Mouse (Mus musculus): ENCODE data around the gene Zfand5. TPM values are rescaled to one million over a fixed set of nuclear protein-coding genes. Genes with fewer than 3 reads are reported as not detected.

The Zfand5 gene
- polyA plus RNA-seq, 2 experiments = 16.5 to 36.4 TPM

- H3K9me3 ChIP-seq (ENCODE audit: control insufficient read depth, low read length) = no peaks in the 10 kb centered on the region
- ATAC-seq (ENCODE audit: insufficient read depth) = no peak
- TF ChIP-seq CTCF (IDR thresholded peaks at IDR 0.05; ENCODE audit: low read depth) (no peak), EP300 (IDR thresholded peaks at IDR 0.05; ENCODE audit: low read depth) (no peak)
- DNase-seq (ENCODE audit: low read depth in 3 of 3, low spot score in 3 of 3) = peak in 2 of 3 experiments; percentile 11 to 16
- H3K4me2 ChIP-seq (ENCODE audit: low read depth) = peak overlapping the region; percentile 85
- peak overlapping the region; percentile 97 for H3K9ac ChIP-seq (replicated peaks)
- peak overlapping the region; percentile 90 to 91 for H3K4me3 ChIP-seq (ENCODE audit: insufficient read depth in 1 of 2, low read depth in 2 of 2, low read length in 2 of 2)
- peaks cover 11% of the 10 kb centered on the region for H3K36me3 ChIP-seq (replicated peaks; ENCODE audit: control insufficient read depth, insufficient read depth, low read depth)
- no peaks in the 10 kb centered on the region for H3K27me3 ChIP-seq (ENCODE audit: control insufficient read depth, insufficient read depth, low read length)
- H3K4me1 ChIP-seq (replicated peaks; ENCODE audit: control insufficient read depth in 2 of 2, insufficient read depth in 2 of 2, low read length in 1 of 2) = peaks cover 0 to 5% of the 10 kb centered on the region in 2 experiments; a peak in 2 of 4 replicates
- 2% methylated on average over 4 of the region's 4 CpGs for WGBS (ENCODE audit: insufficient replicate concordance)
- peak overlapping the region; percentile 45 for H3K27ac ChIP-seq
Observed at GRCm38 (mm10) chr19:21273440-21273839, 1.4 kb downstream of the Zfand5 start.

- 0% methylated on average over 2 of the region's 2 CpGs for WGBS (ENCODE audit: insufficient replicate concordance)
Observed at GRCm38 (mm10) chr19:21274181-21274591, 2.1 kb downstream of the Zfand5 start.

GRCm38 (mm10) chr19:21274714-21275113 is 2.6 kb downstream of the Zfand5 start:
- peaks cover 0 to 5% of the 10 kb centered on the region in 2 experiments; a peak in 2 of 4 replicates for H3K4me1 ChIP-seq (replicated peaks; ENCODE audit: control insufficient read depth in 2 of 2, insufficient read depth in 2 of 2, low read length in 1 of 2)
- peak overlapping the region; percentile 85 for H3K4me2 ChIP-seq (ENCODE audit: low read depth)
- H3K36me3 ChIP-seq (replicated peaks; ENCODE audit: control insufficient read depth, insufficient read depth, low read depth) = peaks cover 14% of the 10 kb centered on the region
- peak overlapping the region; percentile 90 to 91 for H3K4me3 ChIP-seq (ENCODE audit: insufficient read depth in 1 of 2, low read depth in 2 of 2, low read length in 2 of 2)
- H3K9ac ChIP-seq (replicated peaks) = peak overlapping the region; percentile 97
- TF ChIP-seq CTCF (IDR thresholded peaks at IDR 0.05; ENCODE audit: low read depth) (no peak), EP300 (IDR thresholded peaks at IDR 0.05; ENCODE audit: low read depth) (no peak)
- DNase-seq (ENCODE audit: low read depth in 3 of 3, low spot score in 3 of 3) (peak in 1 of 3 experiments; percentile 41), ATAC-seq (ENCODE audit: insufficient read depth) (no peak)
- 14% methylated on average over 3 of the region's 3 CpGs for WGBS (ENCODE audit: insufficient replicate concordance)
- H3K9me3 ChIP-seq (ENCODE audit: control insufficient read depth, low read length) = no peaks in the 10 kb centered on the region
- peak overlapping the region; percentile 45 for H3K27ac ChIP-seq
- no peaks in the 10 kb centered on the region for H3K27me3 ChIP-seq (ENCODE audit: control insufficient read depth, insufficient read depth, low read length)

More at GRCm38 (mm10) chr19:21274181-21274591, 2.1 kb downstream of the Zfand5 start:
- DNase-seq (ENCODE audit: low read depth in 3 of 3, low spot score in 3 of 3) = peak; percentile 49 to 71 (median 58)
- Histone ChIP-seq H3K4me3 (ENCODE audit: insufficient read depth in 1 of 2, low read depth in 2 of 2, low read length in 2 of 2) (peak overlapping the region; percentile 90 to 91), H3K4me1 (replicated peaks; ENCODE audit: control insufficient read depth in 2 of 2, insufficient read depth in 2 of 2, low read length in 1 of 2) (peaks cover 0 to 5% of the 10 kb centered on the region in 2 experiments; a peak in 2 of 4 replicates), H3K27ac (peak overlapping the region; percentile 45), H3K9me3 (ENCODE audit: control insufficient read depth, low read length) (no peaks in the 10 kb centered on the region), H3K4me2 (ENCODE audit: low read depth) (peak overlapping the region; percentile 85), H3K9ac (replicated peaks) (peak overlapping the region; percentile 97), H3K27me3 (ENCODE audit: control insufficient read depth, insufficient read depth, low read length) (no peaks in the 10 kb centered on the region), H3K36me3 (replicated peaks; ENCODE audit: control insufficient read depth, insufficient read depth, low read depth) (peaks cover 11% of the 10 kb centered on the region)
- ATAC-seq (ENCODE audit: insufficient read depth) = no peak
- TF ChIP-seq EP300 (IDR thresholded peaks at IDR 0.05; ENCODE audit: low read depth) (no peak), CTCF (IDR thresholded peaks at IDR 0.05; ENCODE audit: low read depth) (no peak)

GRCm38 (mm10) chr19:21276317-21276716 is 4.2 kb downstream of the Zfand5 start:
- H3K27me3 ChIP-seq (ENCODE audit: control insufficient read depth, insufficient read depth, low read length) = no peaks in the 10 kb centered on the region
- H3K4me3 ChIP-seq (ENCODE audit: insufficient read depth in 1 of 2, low read depth in 2 of 2, low read length in 2 of 2) = no peak overlapping the region
- H3K36me3 ChIP-seq (replicated peaks; ENCODE audit: control insufficient read depth, insufficient read depth, low read depth) = peaks cover 20% of the 10 kb centered on the region
- H3K9ac ChIP-seq (replicated peaks) = no peak overlapping the region
- DNase-seq (ENCODE audit: low read depth in 3 of 3, low spot score in 3 of 3) (no peak), ATAC-seq (ENCODE audit: insufficient read depth) (no peak)
- no peak for TF ChIP-seq CTCF (IDR thresholded peaks at IDR 0.05; ENCODE audit: low read depth)
- TF ChIP-seq EP300 (IDR thresholded peaks at IDR 0.05; ENCODE audit: low read depth) = no peak
- H3K9me3 ChIP-seq (ENCODE audit: control insufficient read depth, low read length) = no peaks in the 10 kb centered on the region
- peaks cover 0 to 2% of the 10 kb centered on the region in 2 experiments; a peak in 2 of 4 replicates for H3K4me1 ChIP-seq (replicated peaks; ENCODE audit: control insufficient read depth in 2 of 2, insufficient read depth in 2 of 2, low read length in 1 of 2)
- no peak overlapping the region for H3K27ac ChIP-seq
- H3K4me2 ChIP-seq (ENCODE audit: low read depth) = no peak overlapping the region

- Histone ChIP-seq H3K36me3 (replicated peaks; ENCODE audit: control insufficient read depth, insufficient read depth, low read depth) (no peaks in the 10 kb centered on the region), H3K9ac (replicated peaks) (no peak overlapping the region), H3K4me1 (replicated peaks; ENCODE audit: control insufficient read depth in 2 of 2, insufficient read depth in 2 of 2, low read length in 1 of 2) (no peaks in the 10 kb centered on the region), H3K27me3 (ENCODE audit: control insufficient read depth, insufficient read depth, low read length) (no peaks in the 10 kb centered on the region), H3K4me3 (ENCODE audit: insufficient read depth in 1 of 2, low read depth in 2 of 2, low read length in 2 of 2) (no peak overlapping the region), H3K27ac (no peak overlapping the region), H3K4me2 (ENCODE audit: low read depth) (no peak overlapping the region), H3K9me3 (ENCODE audit: control insufficient read depth, low read length) (no peaks in the 10 kb centered on the region)
- ATAC-seq (ENCODE audit: insufficient read depth) (no peak), DNase-seq (ENCODE audit: low read depth in 3 of 3, low spot score in 3 of 3) (no peak)
- WGBS (ENCODE audit: insufficient replicate concordance) = 46% methylated on average over 3 of the region's 3 CpGs
- TF ChIP-seq EP300 (IDR thresholded peaks at IDR 0.05; ENCODE audit: low read depth) = no peak
- no peak for TF ChIP-seq CTCF (IDR thresholded peaks at IDR 0.05; ENCODE audit: low read depth)
Observed at GRCm38 (mm10) chr19:21286421-21287097, 14.5 kb downstream of the Zfand5 start.
